Mouse (Mus musculus): Measurements from ENCODE around the gene Osbpl2. TPM values are rescaled to one million over a fixed set of nuclear protein-coding genes. Genes with fewer than 3 reads are reported as not detected.

The Osbpl2 gene
- 10 to 100 TPM; 27.1 to 30.8 TPM for total RNA-seq (2023)

GRCm38 (mm10) chr2:180118661-180119438 lies at the start of gene Osbpl2:
Gene Osbpl2 (plus strand): TSS chr2:180119306.

GRCm38 (mm10) chr2:180070481-180071453 lies 48.3 kb upstream of the Osbpl2 start, which contains the start of gene Mtg2:
Gene Mtg2 (plus strand): TSS chr2:180070588.

GRCm38 (mm10) chr2:180103978-180104658 lies 15.0 kb upstream of the Osbpl2 start, which contains the start of gene Hrh3:
Gene Hrh3 (minus strand): TSS chr2:180104488.

GRCm38 (mm10) chr2:180170806-180171521 lies 51.9 kb downstream of the Osbpl2 start, which contains the start of gene Adrm1:
Gene Adrm1 (plus strand): TSS chr2:180171485.

Other genes with a start within 250 kb of the Osbpl2 start
- gene Taf4, start 142.7 kb upstream of the Osbpl2 start, total RNA-seq (2023) = 10 to 100 TPM; 41.3 to 45.6 TPM
- 10 to 100 TPM; 47.2 to 49.4 TPM for gene Lsm14b, start 94.3 kb upstream of the Osbpl2 start, total RNA-seq (2023)
- 100 to 1,000 TPM; 165 to 168 TPM for gene Psma7, start 76.9 kb upstream of the Osbpl2 start, total RNA-seq (2023)
- gene Ss18l1, start 76.8 kb upstream of the Osbpl2 start, total RNA-seq (2023) = 1 to 10 TPM; 7.1 to 7.6 TPM
- gene Mtg2, start 48.7 kb upstream of the Osbpl2 start, total RNA-seq (2023) = 10 to 100 TPM; 22.1 to 28.7 TPM
- not detected for gene Hrh3, start 14.8 kb upstream of the Osbpl2 start, total RNA-seq (2023)
- gene Adrm1, start 52.2 kb downstream of the Osbpl2 start, total RNA-seq (2023) = 100 to 1,000 TPM; 123 to 127 TPM
- under 1 TPM; 0.09 to 0.12 TPM for gene Lama5, start 106.6 kb downstream of the Osbpl2 start, total RNA-seq (2023)
- 1,000 to 10,000 TPM; 2,687 to 2,790 TPM for gene Rps21, start 138.1 kb downstream of the Osbpl2 start, total RNA-seq (2023)
- gene Cables2, start 154.2 kb downstream of the Osbpl2 start, total RNA-seq (2023) = 10 to 100 TPM; 35.0 to 41.0 TPM
- not detected for gene Rbbp8nl, start 170.6 kb downstream of the Osbpl2 start, total RNA-seq (2023)
- gene Gata5, start 215.4 kb downstream of the Osbpl2 start, total RNA-seq (2023) = not detected

Data from T-cell, adult 66 days (primary cell).